Mouse (Mus musculus) lung, postnatal 0 days (tissue): ENCODE measurements around the gene Emc10.

Source experiments
- CTCF ChIP-seq: IDR thresholded peaks from 2 replicates; pipeline ENCODE4 v1.5.1; 2016; ENCODE audit warnings: antibody characterized with exemption, mild to moderate bottlenecking
- EP300 ChIP-seq: IDR thresholded peaks from 2 replicates; pipeline ENCODE4 v1.6.1; 2016; ENCODE audit warnings: antibody characterized with exemption, mild to moderate bottlenecking, control low read depth

- no peak for TF ChIP-seq CTCF
- peak; percentile 70; the same call in 1 of the 2 replicates for TF ChIP-seq EP300
These were observed 24.3 kb downstream of the Emc10 start for GRCm38 (mm10) chr7:44471880-44472557.
